In genomic region chr13:9199465-9199844, GRCm38 (mm10) we compare ENCODE assay signal across 10 mouse cellular contexts.
DNase-seq lines count a peak whose midpoint lies in the region; ATAC-seq lines count a peak whose summit lies in the region.
"Had no signal": no experiment of that assay in that cellular context is flagged by ENCODE, and none has a peak within 500 bp of the region (broad histone marks: within the 10 kb centered on the region; RNA-seq: fewer than 3 reads in every experiment).

No protein-coding gene starts in this region.

- H3K9ac ChIP-seq in heart, embryonic 16.5 days (ENCODE audit: low read length) = no peak overlapping the region
- no peak overlapping the region for H3K9ac ChIP-seq in embryonic facial prominence, embryonic 13.5 days
- no peak overlapping the region for H3K9ac ChIP-seq in hindbrain, embryonic 16.5 days (ENCODE audit: low read depth, low read length)
- no peak overlapping the region for H3K9ac ChIP-seq in midbrain, embryonic 11.5 days (ENCODE audit: low read length)

- H3K9me3 ChIP-seq in heart, embryonic 16.5 days (replicated peaks; ENCODE audit: control insufficient read depth, low read length) = no peaks in the 10 kb centered on the region
- H3K9me3 ChIP-seq in embryonic facial prominence, embryonic 13.5 days = no peaks in the 10 kb centered on the region
- H3K9me3 ChIP-seq in hindbrain, embryonic 16.5 days (ENCODE audit: control insufficient read depth, low read length) = no peaks in the 10 kb centered on the region
- H3K9me3 ChIP-seq in midbrain, embryonic 11.5 days (ENCODE audit: control insufficient read depth, low read length) = no peaks in the 10 kb centered on the region

- H3K27ac ChIP-seq in heart, embryonic 16.5 days (ENCODE audit: low read length) = no peak overlapping the region
- no peak overlapping the region for H3K27ac ChIP-seq in embryonic facial prominence, embryonic 13.5 days
- no peak overlapping the region for H3K27ac ChIP-seq in hindbrain, embryonic 16.5 days (ENCODE audit: low read depth, low read length)
- no peak overlapping the region for H3K27ac ChIP-seq in midbrain, embryonic 11.5 days (ENCODE audit: low read depth, low read length)

- H3K4me2 ChIP-seq in heart, embryonic 16.5 days (ENCODE audit: low read depth, low read length) = peak overlapping the region; percentile 61
- H3K4me2 ChIP-seq in embryonic facial prominence, embryonic 13.5 days = peak overlapping the region; percentile 53
- H3K4me2 ChIP-seq in hindbrain, embryonic 16.5 days (ENCODE audit: low read length) = peak overlapping the region; percentile 37
- peak overlapping the region; percentile 19; the same call in 1 of the 2 replicates for H3K4me2 ChIP-seq in midbrain, embryonic 11.5 days

- WGBS in heart, embryonic 16.5 days = 28% methylated on average over 2 of the region's 2 CpGs
- 45% methylated on average over 2 of the region's 2 CpGs for WGBS in embryonic facial prominence, embryonic 13.5 days
- WGBS in hindbrain, embryonic 16.5 days = 47% methylated on average over 2 of the region's 2 CpGs
- 38% methylated on average over 2 of the region's 2 CpGs for WGBS in midbrain, embryonic 11.5 days

- ATAC-seq in heart, embryonic 16.5 days (replicated peaks; ENCODE audit: extremely low read depth, insufficient read depth, low FRiP score) = no peak
- ATAC-seq in embryonic facial prominence, embryonic 13.5 days (ENCODE audit: insufficient number of reproducible peaks, insufficient read depth, low FRiP score, low TSS enrichment, low read depth) = no peak
- peak; percentile 48; the same call in 1 of the 2 replicates for ATAC-seq in hindbrain, embryonic 16.5 days
- peak; percentile 51 for ATAC-seq in midbrain, embryonic 11.5 days (ENCODE audit: low FRiP score)
- ATAC-seq: CD4-positive, CD25-positive, alpha-beta regulatory T cell, adult 4 months had no signal

- DNase-seq in heart, adult 18-20 months = no peak
- DNase-seq in midbrain, embryonic 11.5 days (ENCODE audit: low spot score, missing footprints) = no peak
- no peak for DNase-seq in adrenal gland, postnatal 36 days
- DNase-seq in cerebellum, postnatal 4 days (ENCODE audit: low spot score in 2 of 2) = no peak
- DNase-seq in layer of hippocampus, adult 9-11 months = no peak

- no peaks in the 10 kb centered on the region for H3K36me3 ChIP-seq in heart, embryonic 16.5 days (ENCODE audit: control insufficient read depth, insufficient read depth)
- H3K36me3 ChIP-seq in embryonic facial prominence, embryonic 13.5 days = no peaks in the 10 kb centered on the region
- H3K36me3 ChIP-seq in hindbrain, embryonic 16.5 days (ENCODE audit: control insufficient read depth, insufficient read depth, low read length) = no peaks in the 10 kb centered on the region
- H3K36me3 ChIP-seq in midbrain, embryonic 11.5 days (ENCODE audit: control insufficient read depth, insufficient read depth, low read length) = no peaks in the 10 kb centered on the region

- no peaks in the 10 kb centered on the region for H3K4me1 ChIP-seq in heart, embryonic 16.5 days (ENCODE audit: control insufficient read depth, insufficient read depth, low read length)
- H3K4me1 ChIP-seq in embryonic facial prominence, embryonic 13.5 days = 0 out of 2 replicates have a peak, but pooled peaks cover 3% of the 10 kb centered on the region
- no peaks in the 10 kb centered on the region; the same call in 1 of the 2 replicates for H3K4me1 ChIP-seq in hindbrain, embryonic 16.5 days (ENCODE audit: control insufficient read depth, insufficient read depth, low read depth, low read length)
- peaks cover 4% of the 10 kb centered on the region; the same call in 1 of the 2 replicates for H3K4me1 ChIP-seq in midbrain, embryonic 11.5 days (ENCODE audit: control insufficient read depth, insufficient read depth, low read length)

- no peaks in the 10 kb centered on the region for H3K27me3 ChIP-seq in heart, embryonic 16.5 days (ENCODE audit: control insufficient read depth, insufficient read depth, low read length)
- no peaks in the 10 kb centered on the region for H3K27me3 ChIP-seq in embryonic facial prominence, embryonic 13.5 days
- H3K27me3 ChIP-seq in hindbrain, embryonic 16.5 days (replicated peaks; ENCODE audit: control insufficient read depth, insufficient read depth, low read length) = no peaks in the 10 kb centered on the region
- H3K27me3 ChIP-seq in midbrain, embryonic 11.5 days (ENCODE audit: control insufficient read depth, insufficient read depth, low read length) = no peaks in the 10 kb centered on the region

- H3K4me3 ChIP-seq in heart, embryonic 16.5 days (ENCODE audit: low read length) = peak overlapping the region; percentile 38
- peak overlapping the region; percentile 18; the same call in 1 of the 2 replicates for H3K4me3 ChIP-seq in embryonic facial prominence, embryonic 13.5 days
- no peak overlapping the region for H3K4me3 ChIP-seq in hindbrain, embryonic 16.5 days (ENCODE audit: low read length)
- no peak overlapping the region for H3K4me3 ChIP-seq in midbrain, embryonic 11.5 days (ENCODE audit: low read depth, low read length)
- H3K4me3 ChIP-seq: erythroblast, embryonic 14.5 days had no signal

Comparison
In these comparisons a context has a peak if more than half of its experiments do, and no peak if none do; other contexts are left out.
1. ATAC-seq: peak in hindbrain, embryonic 16.5 days (single experiment) and midbrain, embryonic 11.5 days (single experiment); none in heart, embryonic 16.5 days (single experiment) and embryonic facial prominence, embryonic 13.5 days (single experiment).
2. H3K4me3 ChIP-seq: peak in heart, embryonic 16.5 days (single experiment) and embryonic facial prominence, embryonic 13.5 days (single experiment); none in hindbrain, embryonic 16.5 days (single experiment) and midbrain, embryonic 11.5 days (single experiment).
3. Peak in every context shown above with its lines, with median percentiles within 50 percentile points of each other: H3K4me2 ChIP-seq.